Mouse (Mus musculus) liver, adult 2 months (tissue): ENCODE results near the gene Phtf2. TPM values are rescaled to one million over a fixed set of nuclear protein-coding genes. Genes with fewer than 3 reads are reported as not detected.
"Not testable (repeated sequence)": the region's sequence is repeated elsewhere in the genome, so short reads cannot be mapped to it uniquely, and the experiment has no call there.

Experiments used
- DNase-seq: peaks from one replicate; pipeline ENCODE4 v3.0.0-alpha.2; 2011; ENCODE audit warnings: low read depth, low spot score; ENCODE audit errors: extremely low read depth
- H3K27ac ChIP-seq: fragments of 200-500 bp; replicated peaks from 2 replicates; pipeline ENCODE4 v1.5.1; 2012; ENCODE audit warnings: low read depth, mild to moderate bottlenecking, control low read depth, inconsistent platforms, low read length; ENCODE audit not compliant: insufficient read depth
- H3K27me3 ChIP-seq: fragments of 200-500 bp; 2 replicates; pipeline ENCODE4 v1.6.1; 2012; ENCODE audit warnings: mild to moderate bottlenecking, moderate library complexity, low read length, inconsistent platforms; ENCODE audit not compliant: control insufficient read depth, insufficient read depth
- H3K36me3 ChIP-seq: fragments of 200-500 bp; 2 replicates; pipeline ENCODE4 v1.6.1; 2012; ENCODE audit warnings: low read length, inconsistent platforms; ENCODE audit not compliant: control insufficient read depth, insufficient read depth
- H3K4me1 ChIP-seq: fragments of 200-500 bp; 2 replicates; pipeline ENCODE4 v1.6.1; 2011; ENCODE audit warnings: low read length; ENCODE audit not compliant: control insufficient read depth, insufficient read depth
- H3K4me3 ChIP-seq: fragments of 200-500 bp; 2 replicates; pipeline ENCODE4 v1.5.1; 2011; ENCODE audit warnings: low read depth, mild to moderate bottlenecking, control low read depth, low read length, moderate library complexity; ENCODE audit not compliant: insufficient read depth
- H3K79me2 ChIP-seq: fragments of 200-500 bp; 2 replicates; pipeline ENCODE4 v1.6.1; 2012; ENCODE audit warnings: inconsistent platforms, mild to moderate bottlenecking, low read length, moderate library complexity; ENCODE audit not compliant: control insufficient read depth, insufficient read depth
- H3K9ac ChIP-seq: fragments of 200-500 bp; 2 replicates; pipeline ENCODE4 v1.6.1; 2012; ENCODE audit warnings: low read depth, mild to moderate bottlenecking, control low read depth, inconsistent platforms, low read length
- CTCF ChIP-seq: fragments of 200-500 bp; IDR thresholded peaks from 2 replicates; pipeline ENCODE4 v1.5.1; 2011; ENCODE audit warnings: low read depth, low read length, control low read depth
- POLR2A ChIP-seq: fragments of 200-500 bp; IDR thresholded peaks from 2 replicates; pipeline ENCODE4 v1.6.1; 2011; ENCODE audit warnings: low read length, control low read depth; ENCODE audit not compliant: insufficient read depth; ENCODE audit errors: extremely low read depth
- WGBS: fragments of 180-500 bp; shearing (Covaris S2); methylation state at CpG from one replicate; pipeline ENCODE4 v1.1.7; 2018; 5-methylcytosine and 5-hydroxymethylcytosine counted together
- polyA plus RNA-seq: library from polyadenylated mRNA; depleted of rRNA; stranded (reverse); fragments of >200 nt; gene quantifications from 2 replicates; pipeline ENCODE4 v1.2.3, GENCODE M21; 2012
- total RNA-seq: library from RNA; depleted of rRNA; stranded (reverse); fragments of >200 nt; gene quantifications from 2 replicates; pipeline ENCODE4 v1.2.3, GENCODE M21; 2014

Gene Phtf2
- total and polyA plus RNA-seq, 2 experiments, result 1.2 to 6.2 TPM

GRCm38 (mm10) chr5:20748856-20749255 is 133.1 kb downstream of the Phtf2 start:
- no peaks in the 10 kb centered on the region for H3K36me3 ChIP-seq
- H3K27me3 ChIP-seq, result no peaks in the 10 kb centered on the region
- no peak overlapping the region for H3K4me3 ChIP-seq
- no peak overlapping the region for H3K9ac ChIP-seq
- DNase-seq, result no peak
- WGBS, result 92% methylated on average over 8 of the region's 8 CpGs
- no peaks in the 10 kb centered on the region for H3K79me2 ChIP-seq
- TF ChIP-seq CTCF, result no peak
- no peak for TF ChIP-seq POLR2A
- no peak overlapping the region for H3K27ac ChIP-seq
- H3K4me1 ChIP-seq, result no peaks in the 10 kb centered on the region; the same call in 1 of the 2 replicates

- Histone ChIP-seq H3K4me1 (no peaks in the 10 kb centered on the region; the same call in 1 of the 2 replicates), H3K4me3 (no peak overlapping the region), H3K36me3 (no peaks in the 10 kb centered on the region), H3K27me3 (no peaks in the 10 kb centered on the region), H3K79me2 (no peaks in the 10 kb centered on the region), H3K27ac (no peak overlapping the region), H3K9ac (no peak overlapping the region)
- DNase-seq, result no peak
- 83% methylated on average over 4 of the region's 4 CpGs for WGBS
- TF ChIP-seq CTCF (no peak), POLR2A (no peak)
These were observed 133.8 kb downstream of the Phtf2 start for GRCm38 (mm10) chr5:20748142-20748541.

DNA sequence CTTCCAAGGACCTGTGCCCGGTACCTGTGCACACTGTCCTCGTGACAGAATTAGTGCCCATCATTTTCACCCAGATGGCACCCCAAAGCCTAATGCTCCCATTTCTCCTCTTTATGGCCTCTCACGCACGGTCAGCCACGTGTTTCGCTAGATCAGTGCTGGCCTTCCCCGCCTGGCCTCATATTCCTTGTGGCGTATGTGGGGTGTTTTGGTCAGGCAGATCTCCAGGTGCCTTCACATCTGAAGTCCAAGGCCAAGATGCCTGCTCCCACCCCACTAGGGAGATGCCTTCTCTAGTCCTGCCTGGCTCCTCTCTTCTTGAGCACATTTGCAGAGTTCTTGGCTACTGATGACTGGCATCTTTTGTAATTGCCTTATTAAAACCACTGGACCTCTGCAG is 140.0 kb downstream of the Phtf2 start:
- H3K4me3 ChIP-seq, result no peak overlapping the region
- no peaks in the 10 kb centered on the region for H3K4me1 ChIP-seq
- 96% methylated on average over 8 of the region's 8 CpGs for WGBS
- no peak overlapping the region for H3K27ac ChIP-seq
- TF ChIP-seq POLR2A, result no peak
- TF ChIP-seq CTCF, result no peak
- no peaks in the 10 kb centered on the region for H3K27me3 ChIP-seq
- no peak overlapping the region for H3K9ac ChIP-seq
- no peaks in the 10 kb centered on the region for H3K79me2 ChIP-seq
- H3K36me3 ChIP-seq, result no peaks in the 10 kb centered on the region
- no peak for DNase-seq

GRCm38 (mm10) chr5:20741193-20741592 is 140.7 kb downstream of the Phtf2 start:
- DNase-seq, result no peak
- no peak for TF ChIP-seq CTCF
- TF ChIP-seq POLR2A, result no peak
- H3K27me3 ChIP-seq, result no peaks in the 10 kb centered on the region
- no peaks in the 10 kb centered on the region for H3K4me1 ChIP-seq
- H3K27ac ChIP-seq, result no peak overlapping the region
- H3K79me2 ChIP-seq, result no peaks in the 10 kb centered on the region
- H3K4me3 ChIP-seq, result no peak overlapping the region
- no peaks in the 10 kb centered on the region for H3K36me3 ChIP-seq
- no peak overlapping the region for H3K9ac ChIP-seq
- 81% methylated on average over 6 of the region's 6 CpGs for WGBS

- Histone ChIP-seq H3K4me3 (no peak overlapping the region), H3K27me3 (no peaks in the 10 kb centered on the region), H3K27ac (no peak overlapping the region), H3K36me3 (no peaks in the 10 kb centered on the region), H3K4me1 (no peaks in the 10 kb centered on the region), H3K9ac (no peak overlapping the region), H3K79me2 (no peaks in the 10 kb centered on the region)
- 39% methylated on average over 2 of the region's 2 CpGs for WGBS
- TF ChIP-seq POLR2A, result no peak
- TF ChIP-seq CTCF, result peak; percentile 33; the same call in 1 of the 2 replicates
- DNase-seq, result no peak
These were observed 143.1 kb downstream of the Phtf2 start for GRCm38 (mm10) chr5:20738795-20739194.

DNA sequence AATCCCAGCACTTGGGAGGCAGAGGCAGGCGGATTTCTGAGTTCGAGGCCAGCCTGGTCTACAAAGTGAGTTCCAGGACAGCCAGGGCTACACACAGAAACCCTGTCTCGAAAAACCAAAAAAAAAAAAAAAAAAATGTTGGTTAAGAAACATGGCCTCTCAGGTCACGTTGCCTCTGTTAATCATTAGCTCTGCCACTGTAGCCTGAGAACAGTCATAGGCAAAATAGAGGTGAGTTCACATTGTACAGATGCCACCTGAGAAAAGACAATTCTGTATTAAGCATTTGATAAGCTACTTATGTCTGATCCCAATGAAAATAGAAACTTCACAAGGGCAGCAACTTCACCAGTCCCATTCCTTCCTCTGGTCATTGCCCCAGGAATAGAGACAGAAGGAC is 158.7 kb downstream of the Phtf2 start:
- 35% methylated on average over 4 of the region's 4 CpGs for WGBS
- H3K4me3 ChIP-seq, H3K9ac ChIP-seq, H3K27ac ChIP-seq, H3K27me3 ChIP-seq, H3K79me2 ChIP-seq, H3K4me1 ChIP-seq, H3K36me3 ChIP-seq: not testable (repeated sequence)
- DNase-seq, result peak; percentile 85
